Mouse (Mus musculus) olfactory bulb, adult 2 months (tissue): ENCODE measurements around the gene Adamts2.

Experiments used
- CTCF ChIP-seq: fragments of 200-500 bp; IDR thresholded peaks from 2 replicates; pipeline ENCODE4 v1.5.1; 2012; ENCODE audit warnings: low read depth, mild to moderate bottlenecking, low read length, moderate library complexity; ENCODE audit not compliant: insufficient read depth
- POLR2A ChIP-seq: fragments of 200-500 bp; IDR thresholded peaks from 2 replicates; pipeline ENCODE4 v1.6.1; 2012; ENCODE audit warnings: mild to moderate bottlenecking, low read depth, low read length, moderate library complexity; ENCODE audit not compliant: insufficient read depth

- TF ChIP-seq POLR2A (no peak), CTCF (no peak)
Observed at GRCm38 (mm10) chr11:50653746-50654431, 52.0 kb downstream of the Adamts2 start.
